Mouse (Mus musculus): Measurements from ENCODE around the gene Ntm. TPM values are rescaled to one million over a fixed set of nuclear protein-coding genes. Genes with fewer than 3 reads are reported as not detected.

Ntm gene
- polyA plus RNA-seq, 1 experiment from 2014 or later, result 48.5 TPM

DNA sequence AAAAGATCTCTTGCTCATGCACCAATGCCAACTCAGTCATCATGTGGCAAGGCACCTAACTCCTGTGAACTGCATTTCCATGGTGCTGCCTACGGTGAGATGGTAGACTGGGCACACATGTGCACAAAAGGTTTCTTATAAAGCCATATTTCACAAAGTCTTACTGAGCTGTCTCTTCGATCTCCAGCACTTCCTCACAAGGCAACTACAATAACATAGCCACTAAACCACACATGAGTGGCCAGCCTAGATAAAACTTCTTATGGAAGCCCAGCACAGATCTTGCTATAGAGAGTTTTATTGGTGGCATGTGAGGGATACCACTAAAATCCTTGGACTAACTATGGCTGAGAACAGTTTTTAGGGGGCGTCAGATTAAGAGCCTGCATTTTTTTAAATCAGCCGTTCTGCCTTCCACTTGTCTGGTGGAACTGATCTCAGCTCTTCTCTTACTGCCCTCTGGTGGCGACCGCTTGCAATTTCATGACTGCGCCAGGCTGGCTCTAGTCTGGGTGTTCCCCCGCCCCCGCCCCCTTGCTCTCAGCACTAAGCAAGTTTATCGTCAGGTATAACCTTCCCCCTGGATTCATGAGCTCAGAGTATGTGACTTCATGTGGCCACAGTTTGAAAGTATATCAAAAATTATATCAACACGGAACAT, 319.8 kb downstream of the Ntm start:
- 18% methylated on average over 11 of the region's 11 CpGs for WGBS
- H3K36me3 ChIP-seq (ENCODE audit: control insufficient read depth, insufficient read depth, low read length), result no peaks in the 10 kb centered on the region
- peak; percentile 68 for ATAC-seq (ENCODE audit: low FRiP score, low TSS enrichment)
- H3K9ac ChIP-seq (ENCODE audit: low read depth, low read length), result no peak overlapping the region
- H3K4me3 ChIP-seq (ENCODE audit: low read length), result no peak overlapping the region
- peaks cover 4% of the 10 kb centered on the region; the same call in 1 of the 2 replicates for H3K27me3 ChIP-seq (ENCODE audit: control insufficient read depth, insufficient read depth, low read length)
- no peaks in the 10 kb centered on the region for H3K9me3 ChIP-seq (ENCODE audit: control insufficient read depth, low read length)
- H3K4me1 ChIP-seq (ENCODE audit: control insufficient read depth, insufficient read depth, low read length), result no peaks in the 10 kb centered on the region
- H3K4me2 ChIP-seq (replicated peaks; ENCODE audit: low read depth, low read length), result no peak overlapping the region
- no peak overlapping the region for H3K27ac ChIP-seq (ENCODE audit: low read depth, low read length)

DNA sequence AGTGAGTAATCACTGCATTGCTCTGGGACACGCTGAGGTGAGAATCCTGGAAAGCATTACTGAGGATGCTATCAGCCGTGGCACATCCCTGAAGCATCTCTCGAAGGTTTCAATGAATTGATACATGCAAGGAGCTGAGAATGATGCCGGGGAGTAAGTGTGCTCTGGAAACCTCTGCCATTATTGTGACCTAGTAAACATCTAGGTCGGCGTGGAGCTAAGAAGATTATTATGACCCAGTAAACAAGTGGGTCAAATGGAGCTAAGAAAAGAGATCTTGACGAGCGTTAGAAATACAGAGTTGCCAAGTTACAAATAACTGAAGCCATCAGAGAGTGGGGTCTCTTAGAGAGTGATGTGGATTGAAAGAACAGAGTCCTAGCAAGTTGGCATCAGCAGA, 325.6 kb downstream of the Ntm start:
- H3K9me3 ChIP-seq (ENCODE audit: control insufficient read depth, low read length), result no peaks in the 10 kb centered on the region
- ATAC-seq (ENCODE audit: low FRiP score, low TSS enrichment), result no peak
- H3K4me1 ChIP-seq (ENCODE audit: control insufficient read depth, insufficient read depth, low read length), result no peaks in the 10 kb centered on the region
- no peak overlapping the region for H3K27ac ChIP-seq (ENCODE audit: low read depth, low read length)
- 83% methylated on average over 8 of the region's 8 CpGs for WGBS
- H3K4me2 ChIP-seq (replicated peaks; ENCODE audit: low read depth, low read length), result no peak overlapping the region
- H3K36me3 ChIP-seq (ENCODE audit: control insufficient read depth, insufficient read depth, low read length), result no peaks in the 10 kb centered on the region
- no peak overlapping the region for H3K4me3 ChIP-seq (ENCODE audit: low read length)
- H3K9ac ChIP-seq (ENCODE audit: low read depth, low read length), result no peak overlapping the region
- H3K27me3 ChIP-seq (ENCODE audit: control insufficient read depth, insufficient read depth, low read length), result no peaks in the 10 kb centered on the region

GRCm38 (mm10) chr9:29617181-29617580, 345.8 kb downstream of the Ntm start:
- H3K4me1 ChIP-seq (ENCODE audit: control insufficient read depth, insufficient read depth, low read length), result no peaks in the 10 kb centered on the region
- H3K9me3 ChIP-seq (ENCODE audit: control insufficient read depth, low read length), result no peaks in the 10 kb centered on the region
- H3K9ac ChIP-seq (ENCODE audit: low read depth, low read length), result no peak overlapping the region
- H3K4me3 ChIP-seq (ENCODE audit: low read length), result no peak overlapping the region
- no peaks in the 10 kb centered on the region for H3K36me3 ChIP-seq (ENCODE audit: control insufficient read depth, insufficient read depth, low read length)
- H3K27me3 ChIP-seq (ENCODE audit: control insufficient read depth, insufficient read depth, low read length), result no peaks in the 10 kb centered on the region
- no peak for ATAC-seq (ENCODE audit: low FRiP score, low TSS enrichment)
- 49% methylated on average over 5 of the region's 5 CpGs for WGBS
- H3K27ac ChIP-seq (ENCODE audit: low read depth, low read length), result no peak overlapping the region
- no peak overlapping the region for H3K4me2 ChIP-seq (replicated peaks; ENCODE audit: low read depth, low read length)

DNA sequence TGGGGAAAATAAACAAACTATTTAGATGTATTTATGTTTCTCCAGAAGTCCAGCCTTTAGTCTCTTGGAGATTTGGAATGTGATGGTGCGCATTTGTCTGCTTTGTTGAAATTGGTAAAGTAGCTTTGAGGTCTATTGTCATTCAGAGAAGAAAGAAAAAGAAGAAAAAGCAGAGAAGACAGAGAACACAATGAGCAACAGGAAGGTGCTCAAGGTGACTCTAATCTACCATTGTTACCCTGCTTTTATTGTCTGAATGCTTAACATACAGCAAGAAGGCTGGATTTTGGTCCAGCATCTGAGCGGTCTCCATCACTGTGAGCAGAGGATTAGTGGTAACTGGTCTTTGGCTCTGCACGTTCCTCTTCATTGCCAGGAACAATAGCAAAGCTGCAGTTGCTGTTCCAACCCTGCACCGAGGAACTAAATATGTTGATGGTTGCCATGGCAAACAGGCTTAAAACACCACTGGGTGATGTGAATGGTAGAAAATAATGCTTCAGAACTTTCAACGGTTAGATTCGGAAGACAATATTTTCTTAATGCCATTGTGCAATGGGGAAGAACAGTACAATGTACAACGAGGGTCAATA, 350.8 kb downstream of the Ntm start:
- no peak overlapping the region for H3K27ac ChIP-seq (ENCODE audit: low read depth, low read length)
- H3K4me3 ChIP-seq (ENCODE audit: low read length), result no peak overlapping the region
- H3K9ac ChIP-seq (ENCODE audit: low read depth, low read length), result no peak overlapping the region
- no peak for ATAC-seq (ENCODE audit: low FRiP score, low TSS enrichment)
- no peaks in the 10 kb centered on the region for H3K9me3 ChIP-seq (ENCODE audit: control insufficient read depth, low read length)
- H3K4me2 ChIP-seq (replicated peaks; ENCODE audit: low read depth, low read length), result no peak overlapping the region
- H3K27me3 ChIP-seq (ENCODE audit: control insufficient read depth, insufficient read depth, low read length), result no peaks in the 10 kb centered on the region
- H3K36me3 ChIP-seq (ENCODE audit: control insufficient read depth, insufficient read depth, low read length), result no peaks in the 10 kb centered on the region
- H3K4me1 ChIP-seq (ENCODE audit: control insufficient read depth, insufficient read depth, low read length), result no peaks in the 10 kb centered on the region
- 87% methylated on average over 7 of the region's 7 CpGs for WGBS

DNA sequence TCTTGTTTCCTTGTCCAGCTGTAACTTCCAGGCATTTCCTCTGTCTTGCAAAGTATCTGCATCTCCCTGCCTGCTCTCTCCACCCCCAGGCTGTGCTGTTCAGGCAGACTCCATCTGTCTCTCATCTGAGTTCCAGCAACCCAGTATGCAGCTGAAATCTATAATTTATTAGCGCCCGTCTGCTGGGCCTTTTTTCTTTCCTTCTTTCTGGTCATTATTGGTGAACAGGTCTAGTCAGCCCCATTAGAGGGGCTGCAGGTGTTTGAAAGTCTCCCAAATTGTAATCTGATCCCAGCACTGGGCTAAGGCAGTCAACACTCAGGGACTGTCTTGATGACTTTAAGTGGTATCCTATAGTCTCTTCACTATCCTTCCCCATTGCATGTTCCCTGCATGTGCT, 352.1 kb downstream of the Ntm start:
- H3K36me3 ChIP-seq (ENCODE audit: control insufficient read depth, insufficient read depth, low read length), result no peaks in the 10 kb centered on the region
- no peak overlapping the region for H3K4me3 ChIP-seq (ENCODE audit: low read length)
- no peaks in the 10 kb centered on the region for H3K9me3 ChIP-seq (ENCODE audit: control insufficient read depth, low read length)
- H3K9ac ChIP-seq (ENCODE audit: low read depth, low read length), result no peak overlapping the region
- H3K27ac ChIP-seq (ENCODE audit: low read depth, low read length), result no peak overlapping the region
- no peaks in the 10 kb centered on the region for H3K4me1 ChIP-seq (ENCODE audit: control insufficient read depth, insufficient read depth, low read length)
- WGBS, result 43% methylated on average over 2 of the region's 2 CpGs
- ATAC-seq (ENCODE audit: low FRiP score, low TSS enrichment), result no peak
- no peak overlapping the region for H3K4me2 ChIP-seq (replicated peaks; ENCODE audit: low read depth, low read length)
- H3K27me3 ChIP-seq (ENCODE audit: control insufficient read depth, insufficient read depth, low read length), result no peaks in the 10 kb centered on the region

DNA sequence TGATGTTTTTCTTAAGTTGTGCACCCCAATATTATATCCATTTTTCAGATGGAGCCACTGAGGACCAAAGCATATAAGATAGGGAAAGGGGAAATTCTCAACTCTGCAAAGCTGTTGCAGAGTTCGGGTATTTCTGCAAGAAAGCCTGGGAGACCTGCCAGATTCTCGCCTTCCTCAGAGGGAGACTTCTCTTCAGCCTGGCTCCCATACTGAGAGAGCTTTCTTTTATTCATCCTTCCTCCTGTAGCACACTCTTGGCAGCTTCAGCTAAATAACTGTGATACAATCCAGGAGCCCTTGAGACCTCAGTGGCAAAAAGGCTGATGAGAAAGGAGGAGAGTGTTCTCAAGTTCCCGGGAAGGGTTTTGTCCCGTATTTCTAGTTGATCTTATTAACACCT, 365.3 kb downstream of the Ntm start:
- ATAC-seq (ENCODE audit: low FRiP score, low TSS enrichment), result no peak
- 37% methylated on average over 4 of the region's 4 CpGs for WGBS

DNA sequence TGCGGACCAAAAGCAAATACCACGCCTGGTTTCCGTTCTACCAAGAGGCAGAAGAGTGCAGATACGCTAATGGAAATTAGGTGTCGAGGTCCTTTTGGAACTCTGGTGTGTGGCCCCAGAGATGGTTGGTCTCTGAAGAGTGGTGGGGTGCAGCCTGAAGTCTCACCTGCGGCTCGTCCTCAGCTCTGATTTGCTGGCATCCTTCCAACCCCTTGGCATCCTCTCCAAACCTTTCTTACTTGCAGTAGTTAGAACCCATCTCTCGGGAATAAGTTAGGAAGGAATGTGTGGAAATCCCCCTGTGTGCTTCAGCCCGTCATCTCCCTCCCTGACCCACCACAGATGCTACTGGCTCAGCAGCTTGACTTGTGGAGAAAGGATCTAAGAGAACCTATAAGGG, 367.6 kb downstream of the Ntm start:
- no peak overlapping the region for H3K4me2 ChIP-seq (replicated peaks; ENCODE audit: low read depth, low read length)
- H3K4me1 ChIP-seq (ENCODE audit: control insufficient read depth, insufficient read depth, low read length), result no peaks in the 10 kb centered on the region
- H3K9ac ChIP-seq (ENCODE audit: low read depth, low read length), result no peak overlapping the region
- no peak for ATAC-seq (ENCODE audit: low FRiP score, low TSS enrichment)
- H3K27ac ChIP-seq (ENCODE audit: low read depth, low read length), result no peak overlapping the region
- 80% methylated on average over 9 of the region's 9 CpGs for WGBS
- H3K4me3 ChIP-seq (ENCODE audit: low read length), result no peak overlapping the region
- H3K9me3 ChIP-seq (ENCODE audit: control insufficient read depth, low read length), result no peaks in the 10 kb centered on the region
- no peaks in the 10 kb centered on the region for H3K36me3 ChIP-seq (ENCODE audit: control insufficient read depth, insufficient read depth, low read length)
- no peaks in the 10 kb centered on the region for H3K27me3 ChIP-seq (ENCODE audit: control insufficient read depth, insufficient read depth, low read length)

More for the DNA sequence above, 365.3 kb downstream of the Ntm start:
- H3K9ac ChIP-seq (ENCODE audit: low read depth, low read length), result no peak overlapping the region
- no peaks in the 10 kb centered on the region for H3K4me1 ChIP-seq (ENCODE audit: control insufficient read depth, insufficient read depth, low read length)
- H3K27ac ChIP-seq (ENCODE audit: low read depth, low read length), result no peak overlapping the region
- no peaks in the 10 kb centered on the region for H3K9me3 ChIP-seq (ENCODE audit: control insufficient read depth, low read length)
- H3K4me2 ChIP-seq (replicated peaks; ENCODE audit: low read depth, low read length), result no peak overlapping the region
- H3K36me3 ChIP-seq (ENCODE audit: control insufficient read depth, insufficient read depth, low read length), result no peaks in the 10 kb centered on the region
- H3K27me3 ChIP-seq (ENCODE audit: control insufficient read depth, insufficient read depth, low read length), result no peaks in the 10 kb centered on the region
- H3K4me3 ChIP-seq (ENCODE audit: low read length), result no peak overlapping the region

DNA sequence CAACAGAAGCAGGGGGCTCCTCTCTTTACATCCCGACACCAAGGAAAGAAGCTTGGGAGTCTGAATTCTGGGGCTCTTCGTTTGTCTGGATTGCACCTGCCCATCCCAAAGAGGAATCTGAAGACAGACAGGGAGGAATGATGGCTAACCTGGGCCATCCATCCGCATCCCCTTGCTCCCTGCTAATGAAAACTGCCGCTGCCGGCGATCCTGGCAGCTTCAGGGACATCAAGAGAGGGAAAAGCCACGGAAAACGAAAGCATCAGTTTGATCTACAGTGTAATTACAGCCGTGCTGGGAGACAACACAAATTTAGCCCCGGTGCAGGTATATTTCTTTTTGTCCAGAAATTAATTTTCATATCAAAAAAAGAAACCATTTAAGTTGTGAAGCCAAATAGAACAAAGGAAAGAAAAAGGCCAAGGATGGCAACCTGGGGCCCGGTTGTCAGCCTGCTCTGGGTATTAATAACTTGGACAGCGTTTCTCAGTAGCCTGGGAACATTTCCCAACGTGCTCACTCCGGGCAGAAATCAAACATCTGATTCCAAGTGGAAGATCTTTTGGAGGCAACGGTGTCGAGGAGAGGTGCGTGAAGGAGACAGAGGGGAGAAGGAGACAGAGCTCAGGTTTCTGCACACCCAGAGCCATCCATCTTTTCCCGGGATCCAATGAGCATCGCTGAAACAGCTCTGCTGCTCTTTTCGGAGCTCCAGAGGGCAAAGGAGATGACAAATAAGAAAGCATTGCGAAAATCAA, 368.2 kb downstream of the Ntm start:
- 47% methylated on average over 21 of the region's 21 CpGs for WGBS

GRCm38 (mm10) chr9:29587376-29587775, 375.6 kb downstream of the Ntm start:
- Histone ChIP-seq H3K36me3 (ENCODE audit: control insufficient read depth, insufficient read depth, low read length) (no peaks in the 10 kb centered on the region), H3K4me1 (ENCODE audit: control insufficient read depth, insufficient read depth, low read length) (no peaks in the 10 kb centered on the region), H3K4me3 (ENCODE audit: low read length) (no peak overlapping the region), H3K9ac (ENCODE audit: low read depth, low read length) (no peak overlapping the region), H3K9me3 (ENCODE audit: control insufficient read depth, low read length) (no peaks in the 10 kb centered on the region), H3K27me3 (ENCODE audit: control insufficient read depth, insufficient read depth, low read length) (no peaks in the 10 kb centered on the region), H3K27ac (ENCODE audit: low read depth, low read length) (no peak overlapping the region), H3K4me2 (replicated peaks; ENCODE audit: low read depth, low read length) (no peak overlapping the region)
- no peak for ATAC-seq (ENCODE audit: low FRiP score, low TSS enrichment)
- 85% methylated on average over 5 of the region's 5 CpGs for WGBS

More for the DNA sequence above, 368.2 kb downstream of the Ntm start:
- Histone ChIP-seq H3K27ac (ENCODE audit: low read depth, low read length) (no peak overlapping the region), H3K4me1 (ENCODE audit: control insufficient read depth, insufficient read depth, low read length) (no peaks in the 10 kb centered on the region), H3K27me3 (ENCODE audit: control insufficient read depth, insufficient read depth, low read length) (no peaks in the 10 kb centered on the region), H3K4me2 (replicated peaks; ENCODE audit: low read depth, low read length) (no peak overlapping the region), H3K4me3 (ENCODE audit: low read length) (no peak overlapping the region), H3K36me3 (ENCODE audit: control insufficient read depth, insufficient read depth, low read length) (no peaks in the 10 kb centered on the region), H3K9ac (ENCODE audit: low read depth, low read length) (no peak overlapping the region), H3K9me3 (ENCODE audit: control insufficient read depth, low read length) (no peaks in the 10 kb centered on the region)
- no peak for ATAC-seq (ENCODE audit: low FRiP score, low TSS enrichment)

All from kidney, embryonic 14.5 days (tissue).